Mouse (Mus musculus): Measurements from ENCODE around the gene Trpm8. TPM values are rescaled to one million over a fixed set of nuclear protein-coding genes. Genes with fewer than 3 reads are reported as not detected.

The Trpm8 gene
- polyA plus RNA-seq, 1 experiment from 2014 or later = not detected

DNA sequence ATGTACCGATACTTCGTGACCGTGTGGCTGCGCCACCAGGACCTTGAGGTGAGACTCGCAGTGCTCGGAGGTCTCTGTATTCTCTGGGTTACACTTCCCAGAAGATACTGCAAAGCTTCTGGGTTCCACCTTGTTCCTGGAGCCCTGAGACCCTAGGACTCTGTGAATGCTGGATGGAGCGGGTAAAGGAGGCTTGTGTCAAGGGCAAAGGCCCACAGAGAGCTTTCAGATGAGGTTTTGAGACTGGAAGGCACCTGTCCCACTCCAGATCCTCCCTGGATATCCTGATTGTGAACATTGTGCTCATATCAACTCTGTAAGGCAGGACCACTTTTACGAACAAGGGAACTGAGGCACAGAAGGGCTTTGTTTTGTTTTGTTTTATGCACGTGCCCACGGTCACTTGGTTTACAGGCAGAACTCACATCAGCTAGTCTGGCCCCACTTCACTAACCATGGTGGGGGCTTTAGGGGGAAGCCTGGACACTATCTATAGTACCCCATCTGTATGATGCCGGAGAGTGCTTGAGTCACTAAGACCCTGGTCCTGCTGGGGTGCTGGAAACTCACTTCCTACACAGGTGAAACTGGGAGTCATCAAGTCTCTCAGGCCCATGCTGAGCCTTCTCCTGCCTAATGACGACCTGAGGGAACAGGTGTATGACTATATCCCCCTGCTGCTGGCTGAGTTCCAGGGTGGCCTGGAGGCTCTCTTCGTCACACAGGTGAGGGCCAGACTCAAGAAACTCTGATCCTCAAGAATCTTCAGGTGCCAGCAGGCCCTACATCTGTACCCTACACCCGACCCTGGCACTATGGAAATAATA, 43.8 kb upstream of the Trpm8 start:
- no peak overlapping the region for H3K9ac ChIP-seq (ENCODE audit: low read depth, low read length)
- no peak overlapping the region for H3K27ac ChIP-seq (ENCODE audit: low read depth, low read length)
- H3K4me2 ChIP-seq (replicated peaks; ENCODE audit: low read depth, low read length) = no peak overlapping the region
- H3K27me3 ChIP-seq (ENCODE audit: control insufficient read depth, insufficient read depth, low read length) = no peaks in the 10 kb centered on the region
- no peaks in the 10 kb centered on the region for H3K4me1 ChIP-seq (ENCODE audit: control insufficient read depth, insufficient read depth, low read length)
- no peaks in the 10 kb centered on the region for H3K36me3 ChIP-seq (ENCODE audit: control insufficient read depth, insufficient read depth, low read length)
- no peak for ATAC-seq (ENCODE audit: low FRiP score, low TSS enrichment)
- WGBS = 72% methylated on average over 14 of the region's 14 CpGs
- H3K9me3 ChIP-seq (ENCODE audit: control insufficient read depth, low read length) = peaks cover 95% of the 10 kb centered on the region
- H3K4me3 ChIP-seq (ENCODE audit: low read length) = no peak overlapping the region

DNA sequence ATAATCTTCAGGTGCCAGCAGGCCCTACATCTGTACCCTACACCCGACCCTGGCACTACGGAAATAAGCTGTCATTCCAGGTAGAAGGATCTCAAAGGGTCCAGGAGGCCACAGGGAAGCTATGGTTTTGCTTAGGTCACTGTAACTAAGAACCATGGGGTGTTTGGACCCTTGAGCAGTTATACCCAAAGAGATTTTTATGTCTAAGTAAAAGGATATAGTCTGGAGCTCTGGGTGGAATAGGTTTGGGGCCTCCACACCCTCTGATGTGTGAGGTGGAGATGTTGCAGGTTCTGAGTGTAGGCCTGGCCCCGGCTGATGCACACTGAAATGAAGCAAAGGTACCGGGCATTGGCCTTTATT, 43.2 kb upstream of the Trpm8 start:
- H3K4me3 ChIP-seq (ENCODE audit: low read length) = no peak overlapping the region
- 65% methylated on average over 4 of the region's 4 CpGs for WGBS
- no peak overlapping the region for H3K27ac ChIP-seq (ENCODE audit: low read depth, low read length)
- no peak for ATAC-seq (ENCODE audit: low FRiP score, low TSS enrichment)
- peaks cover 95% of the 10 kb centered on the region for H3K9me3 ChIP-seq (ENCODE audit: control insufficient read depth, low read length)
- no peak overlapping the region for H3K9ac ChIP-seq (ENCODE audit: low read depth, low read length)
- no peak overlapping the region for H3K4me2 ChIP-seq (replicated peaks; ENCODE audit: low read depth, low read length)
- H3K4me1 ChIP-seq (ENCODE audit: control insufficient read depth, insufficient read depth, low read length) = no peaks in the 10 kb centered on the region
- no peaks in the 10 kb centered on the region for H3K36me3 ChIP-seq (ENCODE audit: control insufficient read depth, insufficient read depth, low read length)
- no peaks in the 10 kb centered on the region for H3K27me3 ChIP-seq (ENCODE audit: control insufficient read depth, insufficient read depth, low read length)

GRCm38 (mm10) chr1:88234646-88235045, 42.8 kb upstream of the Trpm8 start:
- no peak overlapping the region for H3K27ac ChIP-seq (ENCODE audit: low read depth, low read length)
- H3K36me3 ChIP-seq (ENCODE audit: control insufficient read depth, insufficient read depth, low read length) = no peaks in the 10 kb centered on the region
- H3K9ac ChIP-seq (ENCODE audit: low read depth, low read length) = no peak overlapping the region
- no peak overlapping the region for H3K4me3 ChIP-seq (ENCODE audit: low read length)
- peaks cover 96% of the 10 kb centered on the region for H3K9me3 ChIP-seq (ENCODE audit: control insufficient read depth, low read length)
- no peaks in the 10 kb centered on the region for H3K4me1 ChIP-seq (ENCODE audit: control insufficient read depth, insufficient read depth, low read length)
- H3K4me2 ChIP-seq (replicated peaks; ENCODE audit: low read depth, low read length) = no peak overlapping the region
- ATAC-seq (ENCODE audit: low FRiP score, low TSS enrichment) = no peak
- no peaks in the 10 kb centered on the region for H3K27me3 ChIP-seq (ENCODE audit: control insufficient read depth, insufficient read depth, low read length)
- 45% methylated on average over 5 of the region's 5 CpGs for WGBS

DNA sequence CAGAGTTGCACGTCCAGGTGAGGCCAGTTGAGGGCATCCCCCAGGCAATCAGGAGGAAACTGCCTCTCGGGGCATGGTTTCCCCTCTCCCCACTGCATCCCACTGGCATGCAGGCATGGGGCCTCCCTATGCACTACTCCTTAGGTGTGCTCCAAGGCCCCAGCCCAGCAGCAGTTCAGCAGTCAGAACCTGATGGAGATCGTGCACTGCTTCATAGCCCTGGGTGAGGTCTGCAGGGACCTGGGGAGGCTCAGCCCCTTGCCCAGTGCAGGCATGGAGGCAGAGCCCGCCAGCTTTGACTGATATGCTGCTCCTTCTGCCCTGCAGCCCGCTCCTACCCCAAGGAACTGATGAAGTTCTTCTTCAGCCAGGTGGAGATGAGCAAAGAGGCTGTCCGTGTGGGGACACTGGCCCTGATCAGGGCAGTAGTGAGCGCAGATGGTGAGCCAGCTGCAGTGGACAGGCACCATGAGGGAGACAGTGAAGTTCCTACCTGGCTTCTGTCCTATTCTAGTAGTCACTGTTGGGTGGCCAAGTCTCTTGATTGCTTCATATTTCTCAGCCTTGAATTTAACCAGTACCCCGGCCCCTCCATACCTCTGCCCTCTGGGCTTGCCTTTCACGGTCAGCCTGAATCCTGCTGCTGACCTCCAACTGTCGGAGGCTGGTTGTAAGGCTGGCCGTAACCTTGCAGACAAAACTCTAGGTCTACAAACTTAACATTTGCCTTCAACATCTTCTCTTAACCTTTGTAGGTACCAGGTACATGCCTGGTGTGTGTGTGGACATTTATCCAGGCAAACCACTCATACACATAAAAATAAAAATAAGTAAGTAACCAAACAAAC, 42.2 kb upstream of the Trpm8 start:
- Histone ChIP-seq H3K4me2 (replicated peaks; ENCODE audit: low read depth, low read length) (no peak overlapping the region), H3K4me3 (ENCODE audit: low read length) (no peak overlapping the region), H3K27ac (ENCODE audit: low read depth, low read length) (no peak overlapping the region), H3K36me3 (ENCODE audit: control insufficient read depth, insufficient read depth, low read length) (no peaks in the 10 kb centered on the region), H3K9ac (ENCODE audit: low read depth, low read length) (no peak overlapping the region), H3K27me3 (ENCODE audit: control insufficient read depth, insufficient read depth, low read length) (no peaks in the 10 kb centered on the region), H3K9me3 (ENCODE audit: control insufficient read depth, low read length) (peaks cover 96% of the 10 kb centered on the region), H3K4me1 (ENCODE audit: control insufficient read depth, insufficient read depth, low read length) (no peaks in the 10 kb centered on the region)
- WGBS = 67% methylated on average over 11 of the region's 11 CpGs
- ATAC-seq (ENCODE audit: low FRiP score, low TSS enrichment) = no peak

GRCm38 (mm10) chr1:88235894-88236415, 41.5 kb upstream of the Trpm8 start:
- Histone ChIP-seq H3K4me3 (ENCODE audit: low read length) (no peak overlapping the region), H3K4me1 (ENCODE audit: control insufficient read depth, insufficient read depth, low read length) (no peaks in the 10 kb centered on the region), H3K36me3 (ENCODE audit: control insufficient read depth, insufficient read depth, low read length) (no peaks in the 10 kb centered on the region), H3K27ac (ENCODE audit: low read depth, low read length) (no peak overlapping the region), H3K9me3 (ENCODE audit: control insufficient read depth, low read length) (peaks cover 96% of the 10 kb centered on the region), H3K9ac (ENCODE audit: low read depth, low read length) (no peak overlapping the region), H3K27me3 (ENCODE audit: control insufficient read depth, insufficient read depth, low read length) (no peaks in the 10 kb centered on the region), H3K4me2 (replicated peaks; ENCODE audit: low read depth, low read length) (no peak overlapping the region)
- ATAC-seq (ENCODE audit: low FRiP score, low TSS enrichment) = no peak
- 61% methylated on average over 4 of the region's 4 CpGs for WGBS

DNA sequence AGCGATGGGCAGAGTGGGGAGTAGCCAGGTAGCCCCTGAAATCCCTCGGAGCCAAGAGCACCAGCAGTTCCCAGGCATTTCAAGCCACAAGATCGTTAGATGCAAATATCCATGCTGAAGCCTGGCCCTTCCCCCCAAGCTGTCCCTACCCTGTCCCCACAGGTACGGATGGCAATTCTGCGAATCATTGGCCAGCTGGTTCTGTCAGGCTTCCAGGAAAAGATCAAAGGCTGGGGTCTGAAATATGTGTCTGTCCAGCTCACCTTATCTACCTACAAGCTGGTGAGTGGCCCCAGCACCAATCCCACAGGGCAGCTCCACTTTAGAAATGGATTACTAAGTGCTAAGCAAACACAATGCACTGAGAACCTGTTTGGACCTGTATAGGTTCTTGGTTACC, 40.1 kb upstream of the Trpm8 start:
- H3K36me3 ChIP-seq (ENCODE audit: control insufficient read depth, insufficient read depth, low read length) = no peaks in the 10 kb centered on the region
- H3K27me3 ChIP-seq (ENCODE audit: control insufficient read depth, insufficient read depth, low read length) = no peaks in the 10 kb centered on the region
- H3K9me3 ChIP-seq (ENCODE audit: control insufficient read depth, low read length) = peaks cover 89% of the 10 kb centered on the region
- H3K4me3 ChIP-seq (ENCODE audit: low read length) = no peak overlapping the region
- H3K9ac ChIP-seq (ENCODE audit: low read depth, low read length) = no peak overlapping the region
- H3K4me2 ChIP-seq (replicated peaks; ENCODE audit: low read depth, low read length) = no peak overlapping the region
- H3K4me1 ChIP-seq (ENCODE audit: control insufficient read depth, insufficient read depth, low read length) = no peaks in the 10 kb centered on the region
- WGBS = 78% methylated on average over 5 of the region's 5 CpGs
- ATAC-seq (ENCODE audit: low FRiP score, low TSS enrichment) = no peak
- H3K27ac ChIP-seq (ENCODE audit: low read depth, low read length) = no peak overlapping the region

GRCm38 (mm10) chr1:88238771-88239170, 38.7 kb upstream of the Trpm8 start:
- no peak overlapping the region for H3K9ac ChIP-seq (ENCODE audit: low read depth, low read length)
- H3K4me2 ChIP-seq (replicated peaks; ENCODE audit: low read depth, low read length) = no peak overlapping the region
- H3K4me3 ChIP-seq (ENCODE audit: low read length) = no peak overlapping the region
- H3K27me3 ChIP-seq (ENCODE audit: control insufficient read depth, insufficient read depth, low read length) = no peaks in the 10 kb centered on the region
- H3K27ac ChIP-seq (ENCODE audit: low read depth, low read length) = no peak overlapping the region
- peaks cover 88% of the 10 kb centered on the region for H3K9me3 ChIP-seq (ENCODE audit: control insufficient read depth, low read length)
- H3K4me1 ChIP-seq (ENCODE audit: control insufficient read depth, insufficient read depth, low read length) = no peaks in the 10 kb centered on the region
- ATAC-seq (ENCODE audit: low FRiP score, low TSS enrichment) = 0 out of 2 replicates have a peak, but pooled peaks have one; percentile 0
- H3K36me3 ChIP-seq (ENCODE audit: control insufficient read depth, insufficient read depth, low read length) = no peaks in the 10 kb centered on the region
- 76% methylated on average over 6 of the region's 6 CpGs for WGBS

- no peaks in the 10 kb centered on the region for H3K27me3 ChIP-seq (ENCODE audit: control insufficient read depth, insufficient read depth, low read length)
- 74% methylated on average over 5 of the region's 5 CpGs for WGBS
- H3K9me3 ChIP-seq (ENCODE audit: control insufficient read depth, low read length) = peaks cover 88% of the 10 kb centered on the region
- H3K36me3 ChIP-seq (ENCODE audit: control insufficient read depth, insufficient read depth, low read length) = no peaks in the 10 kb centered on the region
- no peak overlapping the region for H3K4me2 ChIP-seq (replicated peaks; ENCODE audit: low read depth, low read length)
- ATAC-seq (ENCODE audit: low FRiP score, low TSS enrichment) = no peak
- H3K4me1 ChIP-seq (ENCODE audit: control insufficient read depth, insufficient read depth, low read length) = no peaks in the 10 kb centered on the region
- H3K27ac ChIP-seq (ENCODE audit: low read depth, low read length) = no peak overlapping the region
- no peak overlapping the region for H3K4me3 ChIP-seq (ENCODE audit: low read length)
- H3K9ac ChIP-seq (ENCODE audit: low read depth, low read length) = no peak overlapping the region
These were observed 37.4 kb upstream of the Trpm8 start for GRCm38 (mm10) chr1:88240072-88240471.

DNA sequence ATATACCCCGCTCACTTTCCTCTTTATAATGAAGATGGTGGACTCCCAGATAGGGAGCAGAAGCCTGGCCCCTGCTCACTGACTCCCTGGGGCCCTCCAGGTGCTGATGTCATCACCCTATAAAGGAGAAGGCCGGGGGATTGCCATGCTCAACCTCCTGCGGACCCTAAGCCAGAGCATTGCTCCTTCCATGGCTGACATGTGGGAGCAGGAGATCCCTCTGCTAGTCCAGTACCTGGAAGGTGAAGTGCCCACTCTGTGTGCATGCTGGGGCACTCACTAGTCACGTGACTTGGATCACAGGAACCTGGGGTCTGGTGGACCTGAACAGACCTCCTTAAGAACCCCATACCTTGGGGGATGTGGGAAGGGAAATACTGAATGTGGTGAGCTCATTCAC, 36.9 kb upstream of the Trpm8 start:
- H3K27me3 ChIP-seq (ENCODE audit: control insufficient read depth, insufficient read depth, low read length) = no peaks in the 10 kb centered on the region
- no peak overlapping the region for H3K27ac ChIP-seq (ENCODE audit: low read depth, low read length)
- no peak; the same call in 1 of the 2 replicates for ATAC-seq (ENCODE audit: low FRiP score, low TSS enrichment)
- 74% methylated on average over 4 of the region's 4 CpGs for WGBS
- no peaks in the 10 kb centered on the region for H3K4me1 ChIP-seq (ENCODE audit: control insufficient read depth, insufficient read depth, low read length)
- no peak overlapping the region for H3K4me2 ChIP-seq (replicated peaks; ENCODE audit: low read depth, low read length)
- H3K4me3 ChIP-seq (ENCODE audit: low read length) = no peak overlapping the region
- H3K9me3 ChIP-seq (ENCODE audit: control insufficient read depth, low read length) = peaks cover 88% of the 10 kb centered on the region
- H3K9ac ChIP-seq (ENCODE audit: low read depth, low read length) = no peak overlapping the region
- no peaks in the 10 kb centered on the region for H3K36me3 ChIP-seq (ENCODE audit: control insufficient read depth, insufficient read depth, low read length)

All from kidney, embryonic 14.5 days (tissue).